Mouse (Mus musculus): ENCODE data around the gene Bpifb4. TPM values are rescaled to one million over a fixed set of nuclear protein-coding genes. Genes with fewer than 3 reads are reported as not detected.

Gene Bpifb4
- total and polyA plus RNA-seq, 3 experiments, result not detected

DNA sequence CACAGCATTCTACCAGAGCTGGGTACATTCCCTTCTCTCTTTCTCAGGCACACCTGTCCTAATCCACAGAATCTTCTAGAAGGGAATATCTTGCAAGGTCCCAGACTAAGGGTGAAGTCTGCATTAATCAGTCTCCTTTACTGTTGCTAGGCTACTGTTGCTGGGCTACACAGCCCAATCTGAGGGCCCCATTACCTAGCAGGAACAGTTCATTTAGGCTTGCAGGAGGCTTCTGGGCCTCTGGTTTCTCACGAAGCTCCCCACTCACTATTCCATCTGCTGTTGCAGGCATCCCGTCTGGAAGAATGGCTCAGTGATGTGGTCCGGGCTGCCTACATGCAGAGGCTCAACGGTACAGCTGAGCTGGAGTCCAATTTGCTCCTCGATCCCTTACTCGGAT, 6.9 kb upstream of the Bpifb4 start:
- no peaks in the 10 kb centered on the region for H3K9me3 ChIP-seq (replicated peaks; ENCODE audit: insufficient read depth, low read length)

DNA sequence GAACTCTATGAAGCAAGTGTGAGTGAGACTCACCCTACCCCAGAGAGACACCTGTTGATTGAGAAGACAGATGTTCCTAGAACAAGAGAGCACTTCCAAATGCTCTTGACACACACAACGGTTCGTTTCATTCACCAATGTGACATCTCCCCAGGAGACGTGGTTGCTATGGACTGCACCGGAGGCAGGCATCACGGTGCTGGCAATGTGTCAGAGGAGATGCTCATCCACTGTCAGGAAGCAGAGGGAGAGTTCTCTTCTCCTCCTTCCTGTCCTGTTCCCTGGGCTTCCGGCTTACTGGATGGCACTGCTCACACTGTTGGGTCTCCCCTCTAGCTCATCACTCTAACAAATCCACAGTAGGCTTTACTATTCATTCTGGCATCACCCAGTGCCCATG, 4.7 kb upstream of the Bpifb4 start:
- Histone ChIP-seq H3K27ac (ENCODE audit: control insufficient read depth, low read depth, low read length) (no peak overlapping the region), H3K27me3 (ENCODE audit: control insufficient read depth in 1 of 2, insufficient read depth in 2 of 2, low read length in 2 of 2) (no peaks in the 10 kb centered on the region), H3K9me3 (replicated peaks; ENCODE audit: insufficient read depth, low read length) (no peaks in the 10 kb centered on the region), H3K79me2 (ENCODE audit: control insufficient read depth, insufficient read depth, low read length, poor library complexity) (no peaks in the 10 kb centered on the region), H3K4me1 (ENCODE audit: control insufficient read depth in 1 of 2, insufficient read depth in 2 of 2, low read length in 2 of 2) (no peaks in the 10 kb centered on the region), H3K9ac (ENCODE audit: control insufficient read depth, low read depth, low read length, poor library complexity, severe bottlenecking) (no peak overlapping the region), H3K4me3 (ENCODE audit: control insufficient read depth in 1 of 2, insufficient read depth in 1 of 2, low read depth in 2 of 2, low read length in 2 of 2) (no peak overlapping the region), H3K36me3 (ENCODE audit: control insufficient read depth in 1 of 2, insufficient read depth in 2 of 2, low read length in 2 of 2) (no peaks in the 10 kb centered on the region)
- TF ChIP-seq ETS1 (IDR thresholded peaks at IDR 0.05; ENCODE audit: low read depth, low read length), result no peak
- no peak for TF ChIP-seq CHD1 (IDR thresholded peaks at IDR 0.05; ENCODE audit: low read depth, low read length)
- no peak for TF ChIP-seq UBTF (IDR thresholded peaks at IDR 0.05; ENCODE audit: borderline replicate concordance, insufficient read depth, low read depth, low read length)
- TF ChIP-seq HCFC1 (IDR thresholded peaks at IDR 0.05; ENCODE audit: low read depth, low read length), result no peak
- no peak for TF ChIP-seq E2F4 (IDR thresholded peaks at IDR 0.05; ENCODE audit: borderline replicate concordance, low read depth, low read length)
- TF ChIP-seq KAT2A (conservative IDR thresholded peaks at IDR 0.05; ENCODE audit: low read depth, low read length), result no peak
- no peak for TF ChIP-seq ZNF384 (IDR thresholded peaks at IDR 0.05; ENCODE audit: low read depth, low read length)
- no peak for TF ChIP-seq TBP (IDR thresholded peaks at IDR 0.05; ENCODE audit: low read depth, low read length)
- TF ChIP-seq SMC3 (IDR thresholded peaks at IDR 0.05; ENCODE audit: low read depth, low read length), result no peak
- TF ChIP-seq MAX (IDR thresholded peaks at IDR 0.05; ENCODE audit: low read length), result no peak
- TF ChIP-seq ZKSCAN1 (IDR thresholded peaks at IDR 0.05; ENCODE audit: low read depth, low read length), result no peak
- TF ChIP-seq SIN3A (IDR thresholded peaks at IDR 0.05; ENCODE audit: low read length), result no peak
- TF ChIP-seq ZMIZ1 (IDR thresholded peaks at IDR 0.05; ENCODE audit: low read depth, low read length), result no peak
- TF ChIP-seq MXI1 (IDR thresholded peaks at IDR 0.05; ENCODE audit: low read depth, low read length), result no peak
- no peak for TF ChIP-seq USF1 (IDR thresholded peaks at IDR 0.05; ENCODE audit: low read depth, low read length)
- no peak for TF ChIP-seq BHLHE40 (IDR thresholded peaks at IDR 0.05; ENCODE audit: borderline replicate concordance, low read depth, low read length)
- TF ChIP-seq NELFE (IDR thresholded peaks at IDR 0.05; ENCODE audit: low read depth, low read length), result no peak
- DNase-seq (ENCODE audit: low read depth, low spot score), result no peak

More for the DNA sequence above, 6.9 kb upstream of the Bpifb4 start:
- DNase-seq (ENCODE audit: low read depth, low spot score), result no peak
- Histone ChIP-seq H3K4me1 (ENCODE audit: control insufficient read depth in 1 of 2, insufficient read depth in 2 of 2, low read length in 2 of 2) (no peaks in the 10 kb centered on the region), H3K36me3 (ENCODE audit: control insufficient read depth in 1 of 2, insufficient read depth in 2 of 2, low read length in 2 of 2) (no peaks in the 10 kb centered on the region), H3K27me3 (ENCODE audit: control insufficient read depth in 1 of 2, insufficient read depth in 2 of 2, low read length in 2 of 2) (no peaks in the 10 kb centered on the region), H3K9ac (ENCODE audit: control insufficient read depth, low read depth, low read length, poor library complexity, severe bottlenecking) (no peak overlapping the region), H3K27ac (ENCODE audit: control insufficient read depth, low read depth, low read length) (no peak overlapping the region), H3K4me3 (ENCODE audit: control insufficient read depth in 1 of 2, insufficient read depth in 1 of 2, low read depth in 2 of 2, low read length in 2 of 2) (no peak overlapping the region), H3K79me2 (ENCODE audit: control insufficient read depth, insufficient read depth, low read length, poor library complexity) (no peaks in the 10 kb centered on the region)
- TF ChIP-seq BHLHE40 (IDR thresholded peaks at IDR 0.05; ENCODE audit: borderline replicate concordance, low read depth, low read length) (no peak), POLR2AphosphoS2 (IDR thresholded peaks at IDR 0.05; ENCODE audit: low read length) (no peak), E2F4 (IDR thresholded peaks at IDR 0.05; ENCODE audit: borderline replicate concordance, low read depth, low read length) (no peak), ZNF384 (IDR thresholded peaks at IDR 0.05; ENCODE audit: low read depth, low read length) (no peak), NELFE (IDR thresholded peaks at IDR 0.05; ENCODE audit: low read depth, low read length) (no peak), TCF12 (IDR thresholded peaks at IDR 0.05; ENCODE audit: low read depth, low read length) (no peak)
